Mouse (Mus musculus) stomach, postnatal 0 days (tissue): ENCODE measurements at regions not wholly inside any gene's neighbourhood (a gene's known extent, or its start where the extent isn't known, plus 50 kb on each side); places are given as distances from the start of the nearest gene placed in this dataset.

Experiments
- CTCF ChIP-seq: IDR thresholded peaks from 2 replicates; pipeline ENCODE4 v1.5.1; 2016; ENCODE audit warnings: antibody characterized with exemption, low read depth, mild to moderate bottlenecking, moderate library complexity
- EP300 ChIP-seq: optimal IDR thresholded peaks from 2 replicates; pipeline ENCODE3; 2016; ENCODE audit warnings: antibody characterized with exemption

- TF ChIP-seq CTCF: no peak
- no peak for TF ChIP-seq EP300
Measured at GRCm38 (mm10) chr5:51935391-51936354, 254.6 kb downstream of the Dhx15 start.
